Mouse (Mus musculus) granulocyte monocyte progenitor cell, adult 5-6 weeks (primary cell): ENCODE data around the gene Gm36028. TPM values are rescaled to one million over a fixed set of nuclear protein-coding genes. Genes with fewer than 3 reads are reported as not detected.

ENCODE experiments used
- ATAC-seq: replicated peaks from 2 replicates; pipeline ENCODE4 v1.8.0; 2016; ENCODE audit warnings: mild to moderate bottlenecking, moderate TSS enrichment, inconsistent platforms; ENCODE audit not compliant: poor library complexity, severe bottlenecking
- total RNA-seq, 2 experiments: library from RNA; stranded (forward) in 1 of 2; stranded (reverse) in 1 of 2; fragments of 200-712, 200-1000 nt in 1 of 2; fragments of >200 nt in 1 of 2; fragmentation: Nextera tagmentation in 1 of 2; gene quantifications; 2 replicates each; pipeline ENCODE4 v1.2.3; 2014 to 2017

Gene Gm36028
- total RNA-seq, 2 experiments from 2014 or later = not detected

GRCm38 (mm10) chr16:37812474-37812886, 48.5 kb downstream of the Gm36028 start:
- ATAC-seq = peak; percentile 28

GRCm38 (mm10) chr16:37811874-37812273, 49.1 kb downstream of the Gm36028 start:
- no peak for ATAC-seq

DNA sequence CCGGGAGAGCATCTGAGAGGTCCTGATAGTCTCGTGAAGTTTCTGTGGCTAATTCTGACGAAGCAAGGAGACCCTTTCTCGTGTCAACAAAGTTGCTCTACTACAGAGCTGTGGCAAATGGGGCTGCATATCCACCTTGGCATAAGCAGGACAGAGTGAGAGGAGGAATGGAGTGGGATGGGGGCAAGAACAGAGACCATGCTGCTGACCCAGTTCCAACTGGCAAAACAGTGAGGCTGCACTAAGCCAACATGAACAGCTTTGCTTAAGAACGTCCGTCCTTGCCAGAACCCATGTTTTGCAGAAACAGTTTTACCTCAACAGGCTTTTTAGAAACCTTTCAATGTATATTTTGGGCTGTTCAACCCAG, 51.3 kb downstream of the Gm36028 start:
- no peak for ATAC-seq

GRCm38 (mm10) chr16:37808866-37809622, 51.9 kb downstream of the Gm36028 start:
- ATAC-seq = no peak

DNA sequence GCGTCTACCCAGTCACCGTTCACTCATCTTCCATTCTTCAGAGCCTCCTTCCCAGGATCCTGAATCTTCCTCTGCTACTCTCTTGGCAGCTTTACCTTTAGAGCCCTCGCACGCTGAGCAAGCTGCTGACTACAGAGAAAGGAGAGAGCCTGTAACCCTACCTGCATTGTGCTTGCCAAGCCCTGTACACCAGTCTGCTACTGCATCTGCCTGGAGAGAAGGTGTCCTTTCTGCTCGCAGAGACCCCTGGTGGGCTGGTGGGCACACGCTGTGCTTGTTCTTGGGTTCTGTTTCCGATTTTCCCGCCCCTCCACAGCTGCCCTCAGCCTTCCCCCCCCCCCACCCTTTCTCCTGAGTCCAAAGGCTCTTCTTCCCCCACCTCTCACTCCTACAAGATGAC, 53.7 kb downstream of the Gm36028 start:
- ATAC-seq = no peak

GRCm38 (mm10) chr16:37805746-37806495, 55.0 kb downstream of the Gm36028 start:
- no peak for ATAC-seq

DNA sequence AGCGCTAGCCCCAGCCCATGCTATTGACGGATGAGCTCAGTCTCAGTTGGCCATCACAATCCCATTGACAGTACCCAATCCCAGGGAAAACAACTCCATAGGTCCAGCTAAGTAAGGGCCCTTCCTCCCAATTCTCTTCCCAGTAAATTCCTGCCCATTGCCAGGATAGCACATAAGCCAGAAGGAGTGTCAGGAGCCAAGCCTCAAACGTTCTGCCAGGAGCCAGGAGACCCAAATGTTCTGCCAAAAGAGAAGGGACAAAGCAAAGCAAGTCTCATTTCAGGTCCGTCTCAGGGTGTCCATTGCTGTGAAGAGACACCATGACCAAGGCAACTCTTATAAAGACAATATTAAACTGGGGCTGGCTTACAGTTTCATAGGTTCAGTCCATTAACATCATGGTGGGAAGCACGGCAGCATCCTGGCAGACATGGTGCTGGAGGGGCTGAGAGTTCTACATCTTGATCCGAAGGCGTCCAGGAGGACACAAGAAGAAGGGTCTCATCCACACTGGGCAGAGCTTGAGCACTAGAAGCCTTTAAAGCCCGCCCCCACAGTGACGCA, 57.5 kb downstream of the Gm36028 start:
- ATAC-seq = no peak

DNA sequence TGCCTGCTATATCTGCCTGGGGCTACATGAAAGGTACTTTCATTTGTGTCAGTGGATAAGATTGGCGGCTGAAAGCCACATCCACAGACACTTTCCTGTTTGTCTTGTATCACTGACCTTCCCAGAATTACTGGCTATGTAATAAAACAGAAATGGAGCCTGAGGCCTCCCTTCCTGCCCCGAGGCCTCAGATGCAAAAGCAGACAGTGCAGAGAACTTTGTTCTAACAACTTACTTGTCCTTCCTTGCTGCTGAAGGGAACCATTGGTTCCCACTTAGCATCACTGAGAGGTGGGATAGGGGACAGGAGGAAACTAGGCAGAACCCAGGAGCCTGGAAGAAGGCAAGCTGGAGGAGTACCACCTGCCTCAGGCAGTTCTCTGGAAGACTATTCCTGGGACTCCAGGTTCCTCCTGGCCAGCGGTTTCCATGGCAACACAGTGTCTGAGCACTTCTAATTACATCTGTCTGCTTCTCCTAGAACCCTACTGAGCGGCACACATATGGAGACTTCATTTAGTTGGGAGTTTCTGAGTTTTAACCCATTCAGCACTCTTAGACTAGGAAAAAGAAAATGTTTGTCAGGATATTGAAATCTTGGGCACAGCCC, 58.2 kb downstream of the Gm36028 start:
- ATAC-seq = no peak

- peak; percentile 100 for ATAC-seq
These were observed 59.8 kb downstream of the Gm36028 start for GRCm38 (mm10) chr16:37801097-37801496.

Other genes with a start within 250 kb of the Gm36028 start
- 61.7 and 68.5 TPM in 2 replicates for gene Ndufb4, start 206.7 kb downstream of the Gm36028 start, total RNA-seq (2014; fragmentation: Nextera tagmentation)
- gene Ndufb4, start 206.7 kb downstream of the Gm36028 start, total RNA-seq (2017) = 17.2 and 18.8 TPM in 2 replicates
- gene Fstl1, start 84.3 kb downstream of the Gm36028 start, total RNA-seq (2014; fragmentation: Nextera tagmentation) = 2.7 TPM in 1 of 2 replicates, not detected in the other
- gene Fstl1, start 84.3 kb downstream of the Gm36028 start, total RNA-seq (2017) = 0.56 TPM in 1 of 2 replicates, not detected in the other
- gene Lrrc58, start 7.2 kb upstream of the Gm36028 start, total RNA-seq (2014; fragmentation: Nextera tagmentation) = 59.3 and 60.5 TPM in 2 replicates
- gene Lrrc58, start 7.2 kb upstream of the Gm36028 start, total RNA-seq (2017) = 55.8 TPM in 2 replicates
- not detected in 2 replicates for gene Gpr156, start 55.4 kb upstream of the Gm36028 start, total RNA-seq (2014; fragmentation: Nextera tagmentation)
- not detected in 2 replicates for gene Gpr156, start 55.4 kb upstream of the Gm36028 start, total RNA-seq (2017)
- 46.8 and 50.9 TPM in 2 replicates for gene Gsk3b, start 227.9 kb upstream of the Gm36028 start, total RNA-seq (2014; fragmentation: Nextera tagmentation)
- 20.0 and 25.5 TPM in 2 replicates for gene Gsk3b, start 227.9 kb upstream of the Gm36028 start, total RNA-seq (2017)